Comparison of ENCODE assay signal across 9 mouse cellular contexts in the genomic region with DNA sequence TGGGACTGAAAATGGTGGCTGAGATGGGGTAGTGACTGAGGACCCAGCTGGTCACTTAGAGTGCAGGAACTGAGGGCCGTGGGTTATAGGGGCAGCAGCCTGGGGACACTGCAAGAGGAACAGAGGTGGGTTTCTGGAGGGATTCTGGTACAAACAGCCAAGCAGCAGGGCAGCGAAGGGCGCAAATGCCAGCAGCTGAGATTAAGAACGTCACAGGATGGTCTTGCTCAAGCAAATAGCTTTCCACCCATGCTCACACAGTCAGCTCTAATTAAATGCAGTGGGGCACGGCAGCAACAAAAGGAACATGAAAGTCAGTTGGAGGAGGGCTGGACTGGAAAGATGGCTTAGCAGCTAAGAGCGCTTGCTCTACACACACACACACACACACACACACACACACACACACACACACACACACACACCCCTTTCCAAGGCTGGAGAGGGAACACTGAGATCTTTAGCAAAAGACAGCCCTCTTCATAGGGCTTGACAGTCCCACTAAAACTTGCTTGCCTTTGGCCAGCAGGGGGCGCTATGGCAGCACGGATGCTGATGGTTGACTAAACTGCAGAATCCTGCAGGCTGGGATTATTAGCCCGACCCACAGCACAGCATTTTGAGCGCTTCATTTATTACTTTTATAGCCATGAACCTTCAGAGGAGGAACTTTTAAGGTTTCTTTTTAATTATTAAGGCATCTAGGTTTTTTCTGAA. TPM values are rescaled to one million over a fixed set of nuclear protein-coding genes. Genes with fewer than 3 reads are reported as not detected.
DNase-seq lines count a peak whose midpoint lies in the region; ATAC-seq and TF ChIP-seq lines count a peak whose summit lies in the region.
"Had no signal": no experiment of that assay in that cellular context is flagged by ENCODE, and none has a peak within 500 bp of the region (broad histone marks: within the 10 kb centered on the region; RNA-seq: fewer than 3 reads in every experiment).

No protein-coding gene starts in this region.

- peak; percentile 61 for DNase-seq in G1E (ENCODE audit: low spot score)
- DNase-seq in cerebellum, adult 11-12 months: peak; percentile 53
- peak; percentile 85 to 92 for DNase-seq in heart, postnatal 36 days
- DNase-seq in layer of hippocampus, adult 18-20 months (ENCODE audit: low spot score in 2 of 2): peak; percentile 77 to 93
- peak; percentile 86 for DNase-seq in lung, adult 2 months
- peak; percentile 85 for DNase-seq in testis, postnatal 14 days (ENCODE audit: low spot score)

- no peak overlapping the region for H3K4me3 ChIP-seq in G1E (ENCODE audit: low read depth, low read length)
- no peak overlapping the region for H3K4me3 ChIP-seq in forebrain, embryonic 15.5 days
- H3K4me3 ChIP-seq in lung, adult 2 months (replicated peaks; ENCODE audit: extremely low read depth, low read depth, low read length): no peak overlapping the region
- no peak overlapping the region for H3K4me3 ChIP-seq in olfactory bulb, adult 2 months (ENCODE audit: insufficient read depth, low read depth, low read length)

- H3K9me3 ChIP-seq in G1E (replicated peaks): no peaks in the 10 kb centered on the region
- no peaks in the 10 kb centered on the region for H3K9me3 ChIP-seq in forebrain, embryonic 15.5 days

- H3K4me1 ChIP-seq in G1E (ENCODE audit: insufficient read depth, low read depth, low read length): no peaks in the 10 kb centered on the region
- peaks cover 12% of the 10 kb centered on the region; the same call in 1 of the 2 replicates for H3K4me1 ChIP-seq in forebrain, embryonic 15.5 days
- no peaks in the 10 kb centered on the region for H3K4me1 ChIP-seq in lung, adult 2 months (ENCODE audit: control insufficient read depth, insufficient read depth, low read length)
- H3K4me1 ChIP-seq in olfactory bulb, adult 2 months (ENCODE audit: control insufficient read depth, insufficient read depth, low read length): peaks cover 5% of the 10 kb centered on the region

- intact Hi-C loops in heart, postnatal 36 days (cut with DNase I): loop anchor here (2.0 to 5.0 kb wide), 5 partner anchors 62 to 1385 kb away; no protein-coding TSS in a partner anchor

- peak; percentile 91 for TF ChIP-seq CTCF in G1E (IDR thresholded peaks at IDR 0.05; ENCODE audit: low read depth, low read length)
- TF ChIP-seq CTCF in lung, adult 2 months (IDR thresholded peaks at IDR 0.05; ENCODE audit: insufficient read depth, low read length): peak; percentile 96
- TF ChIP-seq CTCF in olfactory bulb, adult 2 months (IDR thresholded peaks at IDR 0.05; ENCODE audit: insufficient read depth, low read depth, low read length): peak; percentile 76; the same call in 1 of the 2 replicates

- WGBS in forebrain, embryonic 15.5 days: 16% methylated on average over 10 of the region's 10 CpGs
- 32% methylated on average over 10 of the region's 10 CpGs for WGBS in lung, adult 2 months
- WGBS in olfactory bulb, adult 2 months: 15% methylated on average over 10 of the region's 10 CpGs

- no peaks in the 10 kb centered on the region for H3K36me3 ChIP-seq in G1E (replicated peaks)
- H3K36me3 ChIP-seq in forebrain, embryonic 15.5 days: no peaks in the 10 kb centered on the region

- H3K27ac ChIP-seq in forebrain, embryonic 15.5 days (replicated peaks): no peak overlapping the region
- H3K27ac ChIP-seq in olfactory bulb, adult 2 months (ENCODE audit: insufficient read depth, low read depth, low read length): no peak overlapping the region
- H3K27ac ChIP-seq: macrophage had no signal

- TF ChIP-seq POLR2A in lung, adult 2 months (IDR thresholded peaks at IDR 0.05; ENCODE audit: borderline replicate concordance, extremely low read depth, low read depth, low read length): no peak
- TF ChIP-seq POLR2A in olfactory bulb, adult 2 months (IDR thresholded peaks at IDR 0.05; ENCODE audit: insufficient read depth, low read depth, low read length): no peak

- 0 out of 2 replicates have a peak, but pooled peaks have one; percentile 58 for ATAC-seq in G1E (ENCODE audit: extremely low read depth, insufficient number of reproducible peaks, low FRiP score, poor library complexity, severe bottlenecking)
- ATAC-seq in forebrain, embryonic 15.5 days (replicated peaks): peak; percentile 93

- no peak overlapping the region for H3K9ac ChIP-seq in forebrain, embryonic 15.5 days (replicated peaks)

- H3K27me3 ChIP-seq in G1E (ENCODE audit: insufficient read depth, low read length): no peaks in the 10 kb centered on the region
- no peaks in the 10 kb centered on the region for H3K27me3 ChIP-seq in forebrain, embryonic 15.5 days

- peak overlapping the region; percentile 17; the same call in 1 of the 2 replicates for H3K4me2 ChIP-seq in forebrain, embryonic 15.5 days (replicated peaks)

RNA-seq across cellular contexts. Expression of a gene that starts 46.9 kb away (rescaled TPM):
- total RNA-seq in G1E (2014; fragmentation: Nextera tagmentation): 24.6 and 26.9 TPM in 2 replicates
- total RNA-seq in G1E (2017): 11.2 and 15.1 TPM in 2 replicates
- 1.6 and 1.7 TPM in 2 replicates for polyA plus RNA-seq in G1E (2012)
- 30.1 and 33.6 TPM in 2 replicates for polyA plus RNA-seq in forebrain, embryonic 15.5 days (2015; fragmentation: Nextera tagmentation; extraction: Ambion mirVana)
- total RNA-seq in heart, postnatal 36 days (2021): 100 to 1,000 TPM; 126 to 146 TPM
- total RNA-seq in layer of hippocampus, adult 18-20 months (2021): 10 to 100 TPM; 23.7 to 29.4 TPM
- polyA plus RNA-seq in lung, adult 2 months (2012; rRNA removed): 18.3 and 27.3 TPM in 2 replicates
- not detected in 2 replicates for polyA plus RNA-seq in olfactory bulb, adult 2 months (2012; ENCODE audit: insufficient read depth, insufficient read length, low replicate concordance, missing spikeins)
